Mouse (Mus musculus) adrenal gland, postnatal 4 days (tissue): ENCODE measurements around the gene Kazn. TPM values are rescaled to one million over a fixed set of nuclear protein-coding genes. Genes with fewer than 3 reads are reported as not detected.

Experiments
- DNase-seq, 2 experiments: peaks; one replicate each; pipeline ENCODE4 v3.0.0; 2021 to 2022; ENCODE audit warnings: low spot score in 2 of 2, mixed read lengths in 2 of 2
- long read RNA-seq, 2 experiments: library from polyadenylated mRNA; stranded (forward); transcript quantifications; one replicate each; pipeline ENCODE4 v2.0.0; 2021
- total RNA-seq, 2 experiments: library from RNA; stranded (reverse); gene quantifications; 2 replicates each; pipeline ENCODE4 v1.2.3; 2021

Gene Kazn
- 10 to 100 TPM; 40.7 to 42.6 TPM for total RNA-seq
- long read RNA-seq, experiment 1, full-length matches to known transcripts: 4 of 16 reads
- long read RNA-seq, experiment 1, partial matches to known transcripts: 2 of 16 reads
- long read RNA-seq, experiment 1, other reads (novel, unspliced or antisense): 10 of 16 reads
- long read RNA-seq, experiment 2, transcript Kazn-201 (8 exons, 3,843 nt): major isoform, 8 of 26 reads
- long read RNA-seq, experiment 2, partial matches to known transcripts: 3 of 26 reads
- long read RNA-seq, experiment 2, other reads (novel, unspliced or antisense): 14 of 26 reads

GRCm38 (mm10) chr4:142239240-142240126 is at the start of gene Kazn:
Gene Kazn (minus strand): TSS chr4:142239401.
- DNase-seq: peak; percentile 75 to 84

GRCm38 (mm10) chr4:142285471-142285870 is 46.3 kb upstream of the Kazn start:
- no peak for DNase-seq

- no peak for DNase-seq
These were observed 44.7 kb upstream of the Kazn start for GRCm38 (mm10) chr4:142283867-142284266.

GRCm38 (mm10) chr4:142278197-142278575 is 39.0 kb upstream of the Kazn start:
- DNase-seq: no peak

DNA sequence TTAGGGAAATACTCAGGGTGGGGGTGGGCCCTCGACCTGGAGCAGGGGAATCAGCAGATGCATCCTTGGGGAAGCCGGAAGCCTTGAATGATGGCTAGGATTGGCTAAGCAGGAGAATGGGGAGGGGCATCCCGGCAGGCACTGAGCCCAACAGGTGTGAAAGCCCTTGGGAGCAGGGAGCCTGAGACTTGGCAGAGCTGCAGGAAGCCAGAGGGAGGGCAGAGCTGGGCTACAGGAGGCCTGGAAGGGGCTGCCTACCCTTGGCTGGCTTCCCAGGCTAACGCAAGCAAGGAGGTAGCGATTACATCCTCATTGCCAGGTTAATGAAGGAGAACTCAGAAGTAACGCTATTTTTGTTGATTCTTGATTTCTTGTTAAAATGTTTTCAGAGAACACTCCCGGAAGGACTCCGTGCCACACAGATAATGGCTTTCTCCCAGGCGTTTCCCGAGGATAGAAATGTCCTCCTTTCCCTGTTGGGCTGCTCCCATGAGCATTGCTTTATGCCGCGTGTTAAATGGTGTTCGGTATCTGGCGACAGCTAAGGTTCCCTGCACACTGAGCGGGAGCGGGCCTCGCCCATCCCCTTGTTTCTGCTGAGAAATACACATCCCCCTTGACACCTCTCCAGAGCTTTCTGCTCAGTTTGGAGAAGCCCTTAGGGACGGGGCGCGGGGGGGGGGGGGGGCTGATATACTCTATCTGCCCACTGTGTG is 38.4 kb upstream of the Kazn start:
- no peak for DNase-seq

DNA sequence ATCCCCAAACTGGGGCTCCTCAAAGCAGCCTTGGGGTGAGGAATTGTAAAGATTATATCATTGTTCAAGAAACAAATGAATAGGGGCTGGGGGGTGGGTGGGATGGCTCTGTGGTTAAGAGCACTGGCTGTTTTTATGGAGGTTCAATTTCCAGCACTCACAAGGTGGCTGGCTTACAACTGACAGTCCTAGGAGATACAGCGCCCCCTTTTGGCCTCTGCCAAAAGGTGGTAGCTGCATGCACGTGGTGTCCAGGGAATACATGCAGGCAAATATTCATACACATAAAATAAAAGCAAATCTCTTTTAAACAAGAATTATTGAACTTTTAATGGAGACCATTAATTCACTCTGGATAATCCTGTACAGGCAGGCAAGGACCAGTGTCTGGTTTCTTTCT is 36.0 kb upstream of the Kazn start:
- no peak for DNase-seq

DNA sequence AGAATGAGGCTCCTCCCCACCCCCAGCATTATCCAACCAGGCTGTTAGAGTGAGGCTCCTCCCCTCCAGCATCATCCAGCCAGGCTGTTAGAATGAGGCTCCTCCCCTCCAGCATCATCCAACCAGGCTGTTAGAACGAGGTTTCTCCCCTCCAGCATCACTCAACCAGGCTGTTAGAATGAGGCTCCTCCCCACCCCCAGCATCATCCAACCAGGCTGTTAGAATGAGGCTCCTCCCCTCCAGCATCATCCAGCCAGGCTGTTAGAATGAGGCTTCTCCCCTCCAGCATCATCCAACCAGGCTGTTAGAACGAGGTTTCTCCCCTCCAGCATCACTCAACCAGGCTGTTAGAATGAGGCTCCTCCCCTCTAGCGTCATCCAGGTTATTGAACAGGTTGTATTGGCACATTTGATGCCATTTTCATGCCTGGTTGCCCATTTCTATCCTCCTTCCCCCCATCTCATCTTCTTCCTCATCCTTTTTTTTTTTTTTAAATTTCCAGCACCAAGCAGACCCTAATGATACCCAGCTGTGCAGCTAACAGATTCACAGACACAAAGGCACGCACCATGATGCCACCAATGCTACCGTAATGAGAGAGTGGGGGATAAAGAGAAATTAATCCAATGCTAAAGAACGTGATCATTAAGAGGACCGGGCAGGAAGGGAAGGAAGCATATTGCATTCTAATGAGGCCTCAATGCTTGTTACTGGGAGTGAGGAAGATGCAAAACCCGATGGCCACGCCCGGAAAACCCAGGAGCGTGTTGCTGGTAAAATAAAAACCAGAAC is 35.4 kb upstream of the Kazn start:
- DNase-seq: no peak

- no peak for DNase-seq
These were observed 32.3 kb upstream of the Kazn start for GRCm38 (mm10) chr4:142271506-142271905.

DNA sequence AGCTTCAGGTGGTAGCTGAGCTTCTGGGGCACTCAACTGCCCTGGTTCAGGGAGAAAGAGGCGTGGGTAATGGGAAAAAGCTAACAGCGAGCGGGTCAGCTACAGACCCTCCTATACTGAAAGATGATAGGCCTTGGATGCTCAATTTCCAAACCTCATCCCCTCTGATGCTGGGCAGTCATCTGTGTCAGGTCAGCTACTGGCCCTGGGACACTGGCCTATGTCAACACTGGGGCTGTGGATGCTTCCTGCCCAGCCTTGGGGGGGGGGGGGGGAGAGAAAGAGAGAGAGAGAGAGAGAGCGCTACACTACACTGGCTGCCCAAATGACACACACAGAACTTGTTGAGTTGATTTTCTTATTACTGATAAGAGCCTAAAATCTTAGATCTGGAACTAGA is 28.6 kb upstream of the Kazn start:
- DNase-seq: no peak

GRCm38 (mm10) chr4:142267348-142267819 is 28.2 kb upstream of the Kazn start:
- no peak for DNase-seq

DNA sequence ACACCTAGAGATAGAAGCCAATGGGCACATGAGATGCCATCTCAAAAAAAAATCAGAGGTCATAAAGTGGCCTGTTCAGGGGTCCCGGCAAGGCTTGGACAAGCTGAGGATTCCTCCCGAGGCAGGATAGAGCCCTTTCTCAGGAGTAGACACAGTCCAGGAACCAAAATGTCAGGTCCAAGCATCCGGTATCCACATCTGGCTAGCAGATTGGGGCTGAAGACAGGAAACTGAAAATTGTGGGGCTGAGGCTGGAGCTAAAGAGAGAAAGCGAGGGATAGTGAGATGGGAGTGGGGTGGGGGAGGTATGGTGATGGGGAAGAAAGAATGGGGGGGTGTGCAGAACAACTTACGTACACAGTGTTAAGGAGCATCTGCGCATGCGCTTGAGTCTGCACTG is 25.1 kb upstream of the Kazn start:
- DNase-seq: no peak

DNA sequence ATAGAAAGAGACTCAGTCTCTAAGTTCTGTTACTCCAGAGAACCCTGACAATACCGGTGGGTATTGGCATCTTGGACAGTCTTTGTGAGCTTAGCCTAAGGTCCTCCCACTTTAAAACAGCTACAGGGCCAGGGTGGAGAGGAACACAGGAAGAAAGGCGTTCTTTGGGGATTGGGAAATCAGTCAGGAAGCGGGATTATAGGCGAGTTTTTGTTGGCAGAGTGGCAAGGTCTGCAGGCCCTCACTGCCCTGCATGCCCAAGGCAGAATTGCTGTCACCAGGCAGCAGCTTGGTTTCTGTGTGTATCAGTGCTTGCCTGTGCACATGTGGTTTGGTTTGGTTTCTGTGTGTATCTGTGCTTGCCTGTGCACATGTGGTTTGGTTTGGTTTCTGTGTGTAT is 22.5 kb upstream of the Kazn start:
- DNase-seq: no peak

GRCm38 (mm10) chr4:142258730-142259129 is 19.5 kb upstream of the Kazn start:
- DNase-seq: no peak

DNA sequence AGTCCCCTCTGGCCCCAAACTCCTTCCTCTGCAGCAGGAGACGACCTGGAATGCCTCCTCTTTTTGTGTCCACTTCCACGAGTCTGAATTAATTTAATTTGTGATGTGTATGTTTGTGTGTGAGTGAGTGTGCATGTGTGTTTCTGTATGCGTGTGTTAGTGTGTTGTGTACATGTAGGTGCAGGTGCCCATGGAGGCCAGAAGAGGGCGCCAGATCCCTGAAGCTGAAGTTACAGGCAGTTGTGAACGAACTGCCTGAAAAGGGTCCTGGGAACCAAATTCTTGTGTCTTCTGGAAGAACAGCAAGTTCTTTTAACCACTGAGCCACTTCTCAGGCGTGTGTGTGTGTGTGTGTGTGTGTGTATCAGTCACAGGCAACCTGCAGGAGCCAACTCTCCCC is 14.9 kb upstream of the Kazn start:
- no peak for DNase-seq

GRCm38 (mm10) chr4:142251471-142252354 is 12.5 kb upstream of the Kazn start:
- DNase-seq: no peak

GRCm38 (mm10) chr4:142250054-142250453 is 10.9 kb upstream of the Kazn start:
- no peak for DNase-seq

GRCm38 (mm10) chr4:142249401-142249800 is 10.2 kb upstream of the Kazn start:
- DNase-seq: peak in 1 of 2 experiments; percentile 31

GRCm38 (mm10) chr4:142248426-142248825 is 9.2 kb upstream of the Kazn start:
- peak; percentile 55 to 70 for DNase-seq

- no peak for DNase-seq
These were observed 7.5 kb upstream of the Kazn start for GRCm38 (mm10) chr4:142246698-142247097.

GRCm38 (mm10) chr4:142244641-142245040 is 5.4 kb upstream of the Kazn start:
- no peak for DNase-seq
